Mouse (Mus musculus) thymus, adult 2 months (tissue): ENCODE results near the gene Cpsf6. TPM values are rescaled to one million over a fixed set of nuclear protein-coding genes. Genes with fewer than 3 reads are reported as not detected.

Experiments
- DNase-seq: peaks from one replicate; pipeline ENCODE4 v3.0.0; 2021
- H3K27ac ChIP-seq: fragments of 200-500 bp; 2 replicates; pipeline ENCODE4 v1.5.1; 2012; ENCODE audit warnings: low read length, control low read depth; ENCODE audit not compliant: control insufficient read depth, insufficient read depth
- H3K27me3 ChIP-seq: fragments of 200-500 bp; 2 replicates; pipeline ENCODE4 v1.6.1; 2012; ENCODE audit warnings: mild to moderate bottlenecking, low read length, moderate library complexity, mixed read lengths; ENCODE audit not compliant: control insufficient read depth, insufficient read depth
- H3K36me3 ChIP-seq: fragments of 200-500 bp; 2 replicates; pipeline ENCODE4 v1.6.1; 2012; ENCODE audit warnings: mild to moderate bottlenecking, low read length, moderate library complexity; ENCODE audit not compliant: control insufficient read depth, insufficient read depth
- H3K4me1 ChIP-seq: fragments of 200-500 bp; replicated peaks from 2 replicates; pipeline ENCODE4 v1.6.1; 2012; ENCODE audit warnings: low read length; ENCODE audit not compliant: control insufficient read depth, insufficient read depth
- H3K4me3 ChIP-seq: fragments of 200-500 bp; 2 replicates; pipeline ENCODE4 v1.5.1; 2012; ENCODE audit warnings: mild to moderate bottlenecking, low read length, control low read depth, moderate library complexity; ENCODE audit not compliant: control insufficient read depth, insufficient read depth
- CTCF ChIP-seq: fragments of 200-500 bp; IDR thresholded peaks from 2 replicates; pipeline ENCODE4 v1.5.1; 2012; ENCODE audit warnings: mild to moderate bottlenecking, control low read depth, low read length, moderate library complexity, borderline replicate concordance; ENCODE audit not compliant: control insufficient read depth, poor library complexity, insufficient read depth; ENCODE audit errors: extremely low read depth
- POLR2A ChIP-seq: fragments of 200-500 bp; IDR thresholded peaks from 2 replicates; pipeline ENCODE4 v1.6.1; 2012; ENCODE audit warnings: mild to moderate bottlenecking, low read length, control low read depth, moderate library complexity; ENCODE audit not compliant: control insufficient read depth, poor library complexity, insufficient read depth; ENCODE audit errors: extremely low read depth
- WGBS: fragments of 180-500 bp; shearing (Covaris S2); methylation state at CpG from one replicate; pipeline ENCODE4 v1.1.7; 2018; 5-methylcytosine and 5-hydroxymethylcytosine counted together
- polyA plus RNA-seq: library from polyadenylated mRNA; depleted of rRNA; stranded (reverse); fragments of >200 nt; gene quantifications from 2 replicates; pipeline ENCODE4 v1.2.3, GENCODE M21; 2012

The Cpsf6 gene
- polyA plus RNA-seq, 1 experiment, result 171 TPM

- 13% methylated on average over 18 of the region's 18 CpGs for WGBS
- no peak for DNase-seq
- H3K36me3 ChIP-seq, result no peaks in the 10 kb centered on the region
- H3K4me3 ChIP-seq, result no peak overlapping the region
- H3K4me1 ChIP-seq, result peaks cover 16% of the 10 kb centered on the region
- TF ChIP-seq CTCF (no peak), POLR2A (no peak)
- H3K27ac ChIP-seq, result no peak overlapping the region
- no peaks in the 10 kb centered on the region for H3K27me3 ChIP-seq
Measured at GRCm38 (mm10) chr10:117417772-117418667, 38.2 kb upstream of the Cpsf6 start.

- no peaks in the 10 kb centered on the region for H3K27me3 ChIP-seq
- peak; percentile 14 for DNase-seq
- peaks cover 16% of the 10 kb centered on the region for H3K4me1 ChIP-seq
- no peaks in the 10 kb centered on the region for H3K36me3 ChIP-seq
- H3K27ac ChIP-seq, result no peak overlapping the region
- H3K4me3 ChIP-seq, result no peak overlapping the region
- 5% methylated on average over 9 of the region's 9 CpGs for WGBS
- TF ChIP-seq POLR2A (no peak), CTCF (no peak)
Measured at GRCm38 (mm10) chr10:117417470-117417767, 37.6 kb upstream of the Cpsf6 start.

GRCm38 (mm10) chr10:117416636-117417469 is 37.0 kb upstream of the Cpsf6 start:
- peaks cover 16% of the 10 kb centered on the region for H3K4me1 ChIP-seq
- no peaks in the 10 kb centered on the region for H3K36me3 ChIP-seq
- H3K4me3 ChIP-seq, result no peak overlapping the region
- WGBS, result 88% methylated on average over 16 of the region's 16 CpGs
- no peaks in the 10 kb centered on the region for H3K27me3 ChIP-seq
- H3K27ac ChIP-seq, result no peak overlapping the region
- TF ChIP-seq POLR2A, result no peak
- TF ChIP-seq CTCF, result no peak
- no peak for DNase-seq

- Histone ChIP-seq H3K4me3 (no peak overlapping the region), H3K27me3 (no peaks in the 10 kb centered on the region), H3K27ac (no peak overlapping the region), H3K36me3 (no peaks in the 10 kb centered on the region), H3K4me1 (peaks cover 16% of the 10 kb centered on the region)
- no peak for DNase-seq
- TF ChIP-seq CTCF (no peak), POLR2A (no peak)
- WGBS, result 95% methylated on average over 9 of the region's 9 CpGs
Measured at GRCm38 (mm10) chr10:117416095-117416494, 36.3 kb upstream of the Cpsf6 start.

- TF ChIP-seq CTCF (no peak), POLR2A (no peak)
- DNase-seq, result no peak
- Histone ChIP-seq H3K27me3 (no peaks in the 10 kb centered on the region), H3K36me3 (no peaks in the 10 kb centered on the region), H3K4me3 (no peak overlapping the region), H3K4me1 (peaks cover 16% of the 10 kb centered on the region), H3K27ac (no peak overlapping the region)
- 98% methylated on average over 6 of the region's 6 CpGs for WGBS
Measured at GRCm38 (mm10) chr10:117415364-117416057, 35.7 kb upstream of the Cpsf6 start.

GRCm38 (mm10) chr10:117414726-117415125 is 34.9 kb upstream of the Cpsf6 start:
- Histone ChIP-seq H3K4me1 (peaks cover 16% of the 10 kb centered on the region), H3K4me3 (no peak overlapping the region), H3K27ac (no peak overlapping the region), H3K27me3 (no peaks in the 10 kb centered on the region), H3K36me3 (no peaks in the 10 kb centered on the region)
- 71% methylated on average over 1 of the region's 1 CpGs for WGBS
- no peak for DNase-seq
- TF ChIP-seq POLR2A (no peak), CTCF (no peak)
